Mouse (Mus musculus): ENCODE data around the gene Kcna7. TPM values are rescaled to one million over a fixed set of nuclear protein-coding genes. Genes with fewer than 3 reads are reported as not detected.
A peak's percentile ranks its signal among the peaks of the same experiment; 100 is the strongest.
"Not testable (repeated sequence)": the region's sequence is repeated elsewhere in the genome, so short reads cannot be mapped to it uniquely, and the experiment has no call there.

Gene Kcna7
- total RNA-seq (2021): 10 to 100 TPM; 39.6 to 44.1 TPM
- long read RNA-seq, experiment 1, transcript Kcna7-201 (2 exons, 2,182 nt): major isoform, 9 of 15 reads
- long read RNA-seq, experiment 1, partial matches to known transcripts: 0 of 15 reads
- long read RNA-seq, experiment 1, other reads (novel, unspliced or antisense): 6 of 15 reads
- long read RNA-seq, experiment 2, transcript Kcna7-201 (2 exons, 2,182 nt): major isoform, 6 of 17 reads
- long read RNA-seq, experiment 2, partial matches to known transcripts: 0 of 17 reads
- long read RNA-seq, experiment 2, other reads (novel, unspliced or antisense): 11 of 17 reads

DNA sequence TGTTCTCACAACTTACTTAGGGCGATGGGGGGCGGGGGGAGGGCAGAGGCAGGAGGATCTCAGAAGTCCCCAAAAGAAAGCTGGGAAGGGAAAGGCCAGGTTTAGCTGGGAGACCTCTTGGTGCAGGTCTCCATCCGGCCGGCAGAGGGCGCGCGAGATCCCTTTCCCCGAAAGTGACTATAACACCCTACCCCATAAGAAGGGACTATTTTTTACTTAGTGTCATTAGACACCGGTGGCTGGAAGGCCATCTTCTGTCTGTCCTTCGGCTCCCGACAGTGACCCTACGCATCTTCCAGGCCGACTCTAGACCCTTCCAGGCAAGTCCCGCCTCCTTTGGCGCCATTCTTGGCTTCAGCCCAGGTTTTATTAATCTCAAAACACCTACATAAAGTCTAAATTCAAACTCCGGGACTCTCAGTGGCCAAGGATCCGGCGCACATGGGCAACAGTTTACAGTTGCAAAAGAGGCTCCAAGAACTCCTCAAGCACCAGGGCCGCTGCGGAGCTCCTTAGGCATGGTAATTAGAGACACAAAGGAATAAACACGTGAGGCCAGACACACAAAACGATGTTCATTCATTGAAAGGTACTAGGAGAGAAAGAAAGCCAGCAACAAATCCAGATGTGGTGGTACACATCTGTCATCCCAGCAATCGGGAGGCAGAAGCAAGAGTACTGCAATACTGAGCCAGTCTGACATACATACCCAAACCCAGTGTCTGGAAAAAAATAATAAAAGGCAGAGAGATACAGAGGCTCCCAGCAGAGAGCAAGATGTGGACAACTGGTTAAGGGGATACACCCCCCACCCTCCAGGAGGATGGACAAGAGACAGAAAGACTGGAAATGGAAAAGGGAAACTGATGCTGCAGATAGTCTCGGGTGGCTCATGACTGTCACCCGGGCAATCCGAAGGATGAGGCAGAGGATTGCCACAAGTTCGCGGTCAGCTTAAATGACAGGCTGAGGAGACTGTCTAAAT is at the start of gene Kcna7:
Kcna7 (plus strand) TSS at position 563 of the 985 bp plus-strand sequence.
- intact Hi-C loops (cut with DNase I; ENCODE audit: low total_unique reads): no loop called here
- peak; percentile 76 for DNase-seq

DNA sequence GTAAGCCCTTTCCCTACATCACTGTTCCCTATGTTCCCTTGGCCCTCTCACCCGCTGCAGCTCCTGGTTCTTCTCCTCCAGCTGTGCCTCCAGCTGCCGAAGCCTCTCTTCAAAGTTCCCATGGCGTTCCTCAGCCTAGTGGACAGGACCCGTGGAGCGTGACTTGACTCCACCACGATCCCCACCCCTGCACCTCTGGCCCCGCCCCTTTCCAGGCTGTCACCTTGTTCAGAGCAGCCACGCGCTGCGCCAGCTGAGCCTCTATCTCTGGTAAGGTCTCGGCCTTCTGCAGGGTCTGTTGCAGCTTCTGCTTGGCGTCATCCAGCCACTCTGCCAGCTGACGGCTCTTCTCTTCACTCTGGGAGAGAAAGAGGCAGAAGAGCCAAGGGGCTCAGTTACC is 49.4 kb upstream of the Kcna7 start:
- intact Hi-C loops (cut with DNase I; ENCODE audit: low total_unique reads): no loop called here
- DNase-seq: no peak

DNA sequence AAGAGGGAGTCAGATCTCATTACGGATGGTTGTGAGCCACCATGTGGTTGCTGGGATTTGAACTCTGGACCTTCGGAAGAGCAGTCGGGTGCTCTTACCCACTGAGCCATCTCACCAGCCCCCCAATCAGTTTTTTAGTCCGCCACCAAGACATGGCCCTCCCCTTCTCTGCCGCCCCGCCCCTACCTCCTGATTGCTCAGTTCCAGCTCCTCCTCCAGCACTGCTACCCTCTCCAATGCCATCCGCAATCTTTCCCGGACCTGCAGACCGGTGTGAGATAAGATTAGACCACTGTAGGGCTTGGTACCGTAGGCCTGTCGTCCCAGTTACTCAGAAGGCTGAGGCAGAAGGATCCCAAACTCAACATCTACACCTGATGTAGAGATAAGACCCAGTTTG is 46.4 kb upstream of the Kcna7 start:
- DNase-seq; intact Hi-C loops (cut with DNase I; ENCODE audit: low total_unique reads): not testable (repeated sequence)

DNA sequence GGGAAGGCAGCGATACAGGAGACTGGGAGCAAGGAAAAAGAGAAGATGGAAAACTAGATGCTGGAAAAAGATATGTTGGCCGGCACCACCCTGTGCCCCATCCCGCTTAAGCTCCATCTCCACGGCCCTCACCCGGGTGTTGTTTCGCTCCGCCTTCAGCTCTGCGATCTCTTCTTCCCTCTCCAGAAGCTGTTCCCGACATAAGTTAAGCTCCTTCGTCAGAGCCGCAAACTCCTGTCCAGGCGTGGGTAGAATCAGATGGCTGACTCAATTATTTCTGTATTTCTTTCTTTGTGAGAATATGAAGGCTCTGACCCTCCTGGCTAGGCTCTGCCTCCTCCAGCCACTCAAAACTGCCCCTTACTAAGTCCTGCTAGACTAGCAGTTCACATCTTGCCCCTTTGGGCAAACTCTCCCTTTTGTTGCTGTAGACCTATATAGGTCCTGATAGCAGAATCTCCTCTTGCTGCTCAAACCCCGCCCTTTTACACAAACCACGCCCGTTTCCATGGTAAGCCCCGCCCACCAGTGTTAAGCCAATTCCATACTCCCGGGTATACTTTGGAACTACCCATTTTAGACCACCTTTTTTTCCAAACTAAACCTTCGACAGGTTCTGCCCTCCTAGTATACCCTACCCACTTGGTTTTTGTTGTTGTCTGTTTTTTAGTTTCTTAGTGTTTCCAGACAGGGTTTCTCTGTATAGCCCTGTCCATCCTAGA is 44.9 kb upstream of the Kcna7 start:
- intact Hi-C loops (cut with DNase I; ENCODE audit: low total_unique reads): no loop called here
- no peak for DNase-seq

DNA sequence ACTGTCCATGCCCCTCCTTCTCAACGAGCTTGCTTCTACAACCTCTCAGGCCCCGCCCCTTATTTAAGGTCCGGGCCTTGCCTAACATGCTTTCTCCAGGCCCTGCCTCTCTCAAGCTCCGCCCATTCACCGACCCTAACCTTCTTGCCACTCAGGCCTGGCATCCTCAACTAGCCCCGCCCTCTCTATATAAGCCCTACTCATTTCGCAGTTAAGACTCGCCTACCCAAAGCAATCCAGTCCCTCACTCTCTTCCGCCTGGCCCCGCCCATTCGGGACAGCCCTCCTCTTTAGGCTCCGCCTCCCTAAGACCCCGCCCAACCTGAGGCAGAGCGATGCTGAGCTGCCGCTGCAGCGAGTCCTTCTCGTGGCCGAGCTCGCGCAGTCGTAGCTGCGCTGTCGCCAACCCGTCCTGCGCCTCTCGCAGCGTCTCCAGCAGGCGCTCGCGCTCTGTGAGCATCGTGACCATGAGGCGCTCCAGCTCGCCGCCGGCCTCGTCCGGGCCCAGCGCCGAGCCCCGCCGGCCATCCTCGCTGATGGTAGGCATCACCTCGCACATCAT is 44.1 kb upstream of the Kcna7 start:
- peak; percentile 60 for DNase-seq
- intact Hi-C loops (cut with DNase I; ENCODE audit: low total_unique reads): no loop called here

DNA sequence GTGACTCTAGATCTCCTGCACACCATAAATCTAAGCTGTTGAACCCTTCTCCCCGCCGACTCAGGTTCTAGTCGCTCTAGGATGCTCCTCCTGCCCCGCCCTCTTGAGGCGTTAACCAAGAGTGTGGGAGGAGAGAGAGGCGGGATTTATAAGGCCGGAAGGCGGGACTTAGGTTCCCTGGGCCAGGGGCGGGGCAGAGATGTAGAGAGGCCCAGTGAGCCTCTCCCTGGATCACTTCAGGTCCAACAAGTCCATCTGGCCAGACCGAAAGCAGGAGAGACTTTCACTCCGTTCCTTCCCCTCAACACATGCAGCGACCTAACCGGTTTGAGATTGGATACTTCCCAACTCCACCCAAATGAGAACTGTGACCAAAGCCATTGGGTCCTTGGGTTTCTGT is 42.7 kb upstream of the Kcna7 start:
- DNase-seq: no peak
- intact Hi-C loops (cut with DNase I; ENCODE audit: low total_unique reads): no loop called here

DNA sequence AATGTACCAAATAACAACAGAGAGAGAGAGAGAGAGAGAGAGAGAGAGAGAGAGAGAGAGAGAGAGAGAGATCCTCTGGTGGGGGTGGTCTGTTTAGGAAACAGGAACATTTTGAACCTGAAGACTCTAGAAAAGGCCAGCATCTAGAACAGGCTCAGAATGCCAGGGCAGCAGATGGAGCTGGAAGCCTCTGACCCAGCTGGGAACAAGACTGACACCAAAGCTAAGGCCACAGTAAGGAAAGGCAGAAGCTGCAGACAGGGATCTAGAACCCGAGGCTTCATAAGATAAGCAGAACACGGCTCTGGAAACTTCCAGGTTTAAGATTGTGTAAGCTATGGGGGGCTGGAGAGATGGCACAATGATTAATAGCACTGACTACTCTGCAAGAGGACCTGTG is 41.5 kb upstream of the Kcna7 start:
- DNase-seq: no peak
- intact Hi-C loops (cut with DNase I; ENCODE audit: low total_unique reads): no loop called here

DNA sequence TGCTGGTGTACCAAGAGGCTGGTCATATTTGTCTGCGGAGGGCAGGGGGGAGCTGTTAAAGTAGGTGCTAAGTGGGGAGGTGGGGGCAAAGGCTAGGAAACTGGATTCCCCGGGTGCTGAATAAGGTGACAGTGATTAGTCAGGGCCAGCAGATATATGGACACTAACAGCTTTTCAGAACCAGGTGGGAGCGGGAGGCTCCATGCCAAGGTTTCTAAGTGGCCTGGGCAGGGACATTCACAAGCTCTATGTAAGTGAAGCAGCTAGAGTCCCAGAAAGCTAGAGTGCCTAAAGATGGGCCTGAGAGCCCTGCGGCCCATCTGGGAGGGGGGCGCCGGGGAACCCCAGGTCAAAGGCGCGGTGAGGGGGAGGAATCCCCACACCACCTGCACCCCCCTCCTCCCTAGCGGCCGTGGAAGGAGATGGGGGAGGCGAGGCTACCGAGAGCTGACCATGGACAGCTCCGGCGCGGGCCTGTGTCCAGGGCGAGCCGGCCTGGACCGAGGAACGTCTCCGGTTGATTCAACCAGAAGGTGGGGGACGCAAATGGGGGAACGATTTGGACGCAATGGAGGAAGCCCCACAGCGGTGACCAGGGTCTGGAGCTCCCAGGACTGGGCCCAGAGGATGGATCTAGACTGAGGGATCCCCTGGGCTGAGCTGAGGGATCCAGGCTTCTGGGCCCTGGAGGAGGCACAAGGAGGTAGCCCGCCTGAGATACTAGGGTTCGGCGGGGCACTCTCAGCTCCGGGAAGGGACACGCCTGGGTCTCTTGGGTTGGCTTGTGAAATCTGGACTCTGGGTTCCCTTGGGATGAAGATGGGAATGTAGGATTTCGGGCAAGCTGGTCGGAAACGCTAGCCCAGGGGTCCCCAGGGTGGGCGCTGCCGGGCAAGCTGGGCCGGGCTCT is 39.5 kb upstream of the Kcna7 start:
- peak; percentile 60 for DNase-seq
- intact Hi-C loops (cut with DNase I; ENCODE audit: low total_unique reads): no loop called here

DNA sequence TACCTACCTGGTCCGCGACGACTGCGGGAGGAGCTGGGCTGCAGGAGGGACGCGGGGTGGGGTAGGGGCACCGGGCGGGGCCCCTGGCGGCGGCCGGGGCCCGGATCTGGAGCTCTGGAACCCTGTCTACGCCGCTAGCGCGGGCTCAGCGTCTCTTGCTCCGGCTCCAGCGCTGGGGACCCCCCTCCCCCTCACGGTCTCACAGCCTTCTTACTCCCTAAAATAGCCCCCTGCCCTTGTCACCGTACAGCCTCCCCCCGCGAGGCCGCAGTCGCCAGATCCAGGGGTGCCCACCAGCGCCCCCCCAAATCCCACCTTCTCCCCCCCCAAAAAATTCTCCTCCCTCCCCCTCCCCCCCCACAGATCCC is 38.8 kb upstream of the Kcna7 start, which contains the start of gene Ppfia3:
Ppfia3 (minus strand) TSS at position 368 of the 368 bp plus-strand sequence.
- DNase-seq: no peak
- intact Hi-C loops (cut with DNase I; ENCODE audit: low total_unique reads): no loop called here

DNA sequence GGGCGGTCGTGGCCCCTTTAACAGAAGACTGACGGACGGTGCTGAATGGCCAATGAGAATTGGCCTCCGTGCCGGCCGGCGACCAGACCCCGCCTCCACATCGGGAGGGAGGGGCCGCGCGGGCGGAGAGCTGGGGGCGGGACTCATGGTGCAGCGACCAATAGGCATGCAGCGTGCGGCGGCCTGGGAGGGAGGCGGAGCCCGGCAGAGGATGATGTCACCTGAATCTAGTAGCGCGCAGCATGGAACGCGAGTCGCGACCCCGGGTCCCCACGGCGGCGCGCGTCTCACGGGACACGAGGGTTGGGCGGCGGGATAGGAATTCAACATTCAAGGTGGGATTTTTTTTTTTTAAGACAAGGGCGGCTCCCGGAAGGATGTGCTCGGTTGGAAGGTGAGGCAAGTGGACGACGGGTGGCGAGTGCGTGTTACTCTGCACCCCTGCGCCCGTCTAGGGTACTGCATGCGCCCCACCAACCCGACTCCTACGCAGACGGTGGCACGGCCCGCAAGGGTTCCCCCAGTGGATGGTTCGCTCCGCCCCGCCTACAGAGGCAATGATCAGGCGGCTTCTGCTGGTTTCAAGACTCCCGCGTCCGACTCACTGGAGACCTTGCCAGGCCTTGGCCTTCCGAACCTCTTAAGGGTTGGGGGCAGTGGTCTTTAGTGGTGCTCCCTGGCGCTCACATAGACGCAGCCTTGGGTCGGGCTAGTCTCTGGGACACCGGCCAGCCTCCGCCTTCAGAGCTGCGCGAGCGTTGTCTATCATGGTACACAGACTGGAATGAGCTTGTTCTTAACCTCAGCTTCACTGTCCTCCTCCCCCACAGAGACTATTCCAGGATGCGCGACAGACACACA is 38.2 kb upstream of the Kcna7 start:
- DNase-seq: peak; percentile 97
- intact Hi-C loops (cut with DNase I; ENCODE audit: low total_unique reads): no loop called here

DNA sequence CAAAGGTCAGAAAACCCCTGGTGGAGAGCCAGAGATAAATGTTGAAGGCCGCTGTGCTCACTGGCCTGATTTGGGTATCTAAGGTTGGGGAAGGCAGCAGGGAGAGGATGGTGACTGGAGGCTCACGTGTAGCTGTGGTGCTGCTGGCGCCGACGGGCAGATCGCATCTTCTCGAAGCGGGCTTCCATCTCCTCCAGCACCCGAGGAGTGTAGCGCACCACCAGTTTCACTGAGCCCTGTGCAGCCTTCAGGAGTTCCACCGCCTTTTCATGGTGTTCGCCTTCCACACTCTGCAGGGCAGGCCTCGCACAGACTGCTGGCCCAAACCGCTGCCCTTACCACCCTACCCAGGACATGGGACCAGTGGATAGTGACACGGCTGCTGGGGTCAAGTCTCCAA is 37.3 kb upstream of the Kcna7 start:
- intact Hi-C loops (cut with DNase I; ENCODE audit: low total_unique reads): no loop called here

DNA sequence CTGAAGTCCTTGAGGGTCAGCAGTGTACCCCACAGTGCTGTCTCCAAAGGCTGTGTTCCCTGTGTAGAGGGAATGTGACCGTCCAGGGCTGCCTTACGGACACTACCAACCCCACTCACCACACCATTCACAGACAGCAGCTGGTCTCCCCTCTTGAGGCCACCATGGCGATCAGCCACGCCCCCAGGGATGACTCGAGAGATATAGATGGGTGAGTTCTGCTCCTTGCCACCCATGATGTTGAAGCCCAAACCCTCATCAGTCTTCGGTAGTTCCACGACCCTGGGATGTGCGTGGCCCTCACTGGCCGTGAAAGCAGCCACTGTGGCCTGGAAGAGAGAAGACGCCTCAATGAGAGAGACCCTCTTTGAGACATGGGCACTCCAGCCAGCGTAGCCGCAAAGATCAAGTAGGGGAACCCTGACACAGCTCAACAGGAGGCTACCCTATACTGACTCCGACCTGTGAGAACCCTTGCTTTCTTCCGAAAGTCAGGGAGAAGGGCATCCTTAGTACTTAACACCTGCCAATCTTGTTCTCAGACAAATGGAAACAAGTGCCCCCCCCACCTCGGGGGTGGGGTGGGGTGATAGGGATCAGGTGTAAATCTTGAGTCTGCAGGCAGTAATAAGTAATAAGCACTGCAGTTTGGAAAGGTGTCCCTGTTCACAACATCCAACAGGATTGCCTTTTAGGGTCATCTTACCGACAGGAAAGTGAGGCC is 36.3 kb upstream of the Kcna7 start:
- DNase-seq: no peak
- intact Hi-C loops (cut with DNase I; ENCODE audit: low total_unique reads): no loop called here

More for the DNA sequence above, 37.3 kb upstream of the Kcna7 start:
- DNase-seq: no peak

DNA sequence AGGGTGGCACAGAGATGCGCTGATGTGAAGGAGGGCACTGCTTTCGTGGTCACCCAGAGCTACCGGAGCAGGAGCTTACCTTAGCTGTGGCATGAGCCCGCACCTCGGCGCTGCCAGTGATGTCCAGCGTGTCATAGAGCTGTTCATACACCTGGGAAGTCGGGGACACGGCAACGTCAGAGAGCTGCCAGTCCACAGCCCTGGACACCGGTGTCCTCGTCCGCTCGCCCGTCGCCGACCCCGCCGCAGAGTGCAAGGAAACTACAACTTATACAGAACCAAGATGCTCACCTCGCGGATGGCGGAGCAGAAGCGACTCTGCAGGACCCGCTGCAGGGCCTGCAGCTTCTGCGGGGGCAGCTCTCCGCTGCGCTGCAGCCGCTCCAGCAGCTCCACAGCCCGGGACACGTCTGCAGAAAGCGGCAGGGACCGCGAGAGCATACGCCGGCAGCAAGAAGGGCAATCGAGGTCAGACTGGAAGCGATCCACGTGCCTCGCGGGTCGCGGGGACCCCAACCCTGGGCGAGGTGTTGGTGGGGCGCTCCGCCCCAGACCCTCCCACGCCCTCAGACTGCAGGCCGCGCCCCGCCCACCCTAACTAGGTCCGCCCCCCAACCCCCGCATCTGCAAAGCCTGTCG is 35.5 kb upstream of the Kcna7 start:
- intact Hi-C loops (cut with DNase I; ENCODE audit: low total_unique reads): no loop called here
- no peak for DNase-seq

DNA sequence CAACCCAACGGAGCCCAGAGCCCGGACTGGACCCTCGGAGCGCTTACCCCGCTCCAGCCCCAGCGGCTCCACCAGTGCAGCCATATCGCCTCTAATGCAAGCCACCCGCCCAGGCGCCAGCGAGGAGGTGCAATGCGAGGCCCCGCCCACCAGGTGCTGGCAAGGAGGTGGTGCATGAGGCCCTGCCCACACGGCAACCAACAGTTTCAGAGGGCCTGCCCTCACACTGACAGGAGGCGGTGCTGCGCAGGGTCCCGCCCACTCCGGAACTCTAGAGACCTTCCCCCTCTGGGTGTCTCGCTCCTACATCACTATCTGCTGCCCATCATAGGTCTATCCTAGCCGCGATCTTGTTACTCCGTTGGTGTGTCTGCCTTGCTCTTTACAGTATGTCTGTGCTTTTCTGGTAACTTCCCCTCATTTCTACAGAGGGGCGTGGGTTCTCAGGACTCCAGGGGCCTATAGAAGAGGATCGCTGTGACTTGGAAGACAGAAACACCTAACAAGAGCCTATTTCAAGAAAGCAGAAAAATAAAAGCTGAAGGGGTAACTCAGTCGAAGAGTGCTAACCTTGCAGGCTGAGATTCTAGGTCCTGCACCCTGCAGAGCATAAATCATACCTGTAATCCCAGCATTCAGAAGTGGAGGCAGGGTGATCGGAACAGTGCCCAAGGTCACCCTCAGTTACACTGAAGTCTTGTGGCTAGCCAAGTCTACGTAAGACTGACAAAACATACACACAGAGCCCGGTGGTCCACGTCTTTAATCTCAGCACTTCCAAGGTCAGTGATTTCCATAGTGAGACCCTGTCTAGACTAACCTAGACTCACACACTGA is 34.8 kb upstream of the Kcna7 start, which contains the start of gene Lin7b:
Lin7b (minus strand) TSS at position 109 of the 837 bp plus-strand sequence.
- peak; percentile 84 for DNase-seq
- intact Hi-C loops (cut with DNase I; ENCODE audit: low total_unique reads): no loop called here

DNA sequence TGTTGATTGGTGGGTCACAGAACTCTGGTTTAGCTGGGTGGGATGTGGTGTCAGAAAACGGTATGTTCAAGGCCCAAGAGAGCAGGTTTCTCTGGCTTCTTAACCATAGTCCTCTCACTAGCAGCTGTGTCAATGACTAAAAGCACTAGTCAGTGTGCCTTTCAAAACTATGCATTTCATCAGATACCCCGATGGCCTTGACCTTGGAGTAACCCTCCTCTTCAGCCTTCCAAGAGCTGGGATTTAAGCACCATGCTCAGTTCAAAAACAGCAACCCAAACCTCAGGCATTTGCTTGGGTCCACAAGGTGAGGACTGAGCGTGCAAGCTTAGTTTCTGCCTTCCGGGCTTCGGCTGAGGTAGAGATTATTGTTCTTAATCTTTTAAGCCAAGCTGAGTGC is 33.1 kb upstream of the Kcna7 start:
- DNase-seq: no peak
- intact Hi-C loops (cut with DNase I; ENCODE audit: low total_unique reads): no loop called here

DNA sequence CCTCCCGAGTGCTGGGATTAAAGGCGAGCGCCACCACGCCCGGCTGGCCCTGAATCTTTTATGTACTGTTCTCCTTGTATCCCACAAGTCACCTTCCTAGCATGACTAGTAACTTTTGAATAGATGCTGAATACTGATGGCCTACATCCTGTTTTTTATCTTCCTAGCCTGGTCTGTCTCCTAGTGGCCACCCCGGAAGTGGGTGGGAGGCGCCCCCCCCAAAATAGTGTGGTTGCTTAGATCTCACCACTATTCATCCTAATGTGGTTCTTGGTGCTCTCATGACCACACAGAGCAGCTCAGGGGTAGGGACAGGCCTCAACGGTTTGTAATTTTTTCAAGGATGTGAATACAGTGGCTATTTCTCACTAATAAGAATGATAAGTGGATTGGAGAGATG is 30.8 kb upstream of the Kcna7 start:
- intact Hi-C loops (cut with DNase I; ENCODE audit: low total_unique reads): no loop called here
- DNase-seq: no peak

All from gastrocnemius, postnatal 14 days (tissue).